Mouse (Mus musculus): ENCODE results near the gene Phf24.

DNA sequence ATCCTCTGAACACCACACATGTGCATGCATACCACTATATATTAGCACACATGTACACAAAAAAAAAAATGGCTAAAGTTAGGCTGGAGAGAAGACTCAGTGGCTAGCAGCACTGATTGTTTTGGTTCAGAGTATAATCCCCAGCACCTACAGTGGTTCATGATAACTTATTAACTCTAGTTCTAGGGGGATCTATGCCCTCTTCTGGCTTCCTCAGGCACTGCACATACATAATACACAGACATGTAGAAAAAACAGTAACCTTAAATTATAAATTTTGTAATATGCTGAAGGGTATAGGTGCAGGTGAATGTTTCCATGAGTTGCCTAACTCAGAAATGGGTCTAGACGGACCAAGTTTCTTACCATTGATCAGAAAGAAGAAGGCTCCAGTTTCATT, 71.8 kb downstream of the Phf24 start:
- TF ChIP-seq CTCF (IDR thresholded peaks at IDR 0.05; ENCODE audit: extremely low read depth, insufficient read depth, insufficient read length, insufficient replicate concordance) (no peak), POLR2A (IDR thresholded peaks at IDR 0.05; ENCODE audit: low read depth, low read length) (no peak)
